Mouse (Mus musculus) forebrain, embryonic 15.5 days (tissue): Measurements from ENCODE around the gene Rasa1. TPM values are rescaled to one million over a fixed set of nuclear protein-coding genes. Genes with fewer than 3 reads are reported as not detected.

ENCODE experiments used
- ATAC-seq: fragments of 200-750 bp; cut with Nextera tagmentation; replicated peaks from 2 replicates; pipeline ENCODE4 v1.8.0; 2017; ENCODE audit warnings: mild to moderate bottlenecking, moderate TSS enrichment, moderate library complexity
- H3K27ac ChIP-seq: fragments of 300-500 bp; sonication (generic); replicated peaks from 2 replicates; pipeline ENCODE4 v1.5.1; 2015; ENCODE audit warnings: mild to moderate bottlenecking, inconsistent platforms
- H3K27me3 ChIP-seq: fragments of 300-500 bp; sonication (generic); 2 replicates; pipeline ENCODE4 v1.6.1; 2015; ENCODE audit warnings: inconsistent platforms
- H3K36me3 ChIP-seq: fragments of 300-500 bp; sonication (generic); 2 replicates; pipeline ENCODE4 v1.6.1; 2015; ENCODE audit warnings: mild to moderate bottlenecking, inconsistent platforms
- H3K4me1 ChIP-seq: fragments of 300-500 bp; sonication (generic); 2 replicates; pipeline ENCODE4 v1.6.1; 2015; ENCODE audit warnings: inconsistent platforms
- H3K4me2 ChIP-seq: fragments of 300-500 bp; sonication (generic); replicated peaks from 2 replicates; pipeline ENCODE4 v1.6.1; 2015; ENCODE audit warnings: mild to moderate bottlenecking, inconsistent platforms
- H3K4me3 ChIP-seq: fragments of 300-500 bp; sonication (generic); 2 replicates; pipeline ENCODE4 v1.5.1; 2015; ENCODE audit warnings: mild to moderate bottlenecking, inconsistent platforms
- H3K9ac ChIP-seq: fragments of 300-500 bp; sonication (generic); replicated peaks from 2 replicates; pipeline ENCODE4 v1.6.1; 2015; ENCODE audit warnings: mild to moderate bottlenecking, inconsistent platforms
- H3K9me3 ChIP-seq: fragments of 300-500 bp; sonication (generic); 2 replicates; pipeline ENCODE4 v1.6.1; 2016; ENCODE audit warnings: inconsistent platforms
- WGBS: fragments of 180-500 bp; shearing (Covaris S2); methylation state at CpG from one replicate; pipeline ENCODE4 v1.1.7; 2015; ENCODE audit warnings: mixed read lengths; 5-methylcytosine and 5-hydroxymethylcytosine counted together
- polyA plus RNA-seq: library from polyadenylated mRNA; unstranded; fragments of >200 nt; fragmentation: Nextera tagmentation; extraction: Ambion mirVana; gene quantifications from 2 replicates; pipeline ENCODE4 v1.2.1, GENCODE M21; 2015

Gene Rasa1
- 75.1 and 75.5 TPM in 2 replicates for polyA plus RNA-seq

DNA sequence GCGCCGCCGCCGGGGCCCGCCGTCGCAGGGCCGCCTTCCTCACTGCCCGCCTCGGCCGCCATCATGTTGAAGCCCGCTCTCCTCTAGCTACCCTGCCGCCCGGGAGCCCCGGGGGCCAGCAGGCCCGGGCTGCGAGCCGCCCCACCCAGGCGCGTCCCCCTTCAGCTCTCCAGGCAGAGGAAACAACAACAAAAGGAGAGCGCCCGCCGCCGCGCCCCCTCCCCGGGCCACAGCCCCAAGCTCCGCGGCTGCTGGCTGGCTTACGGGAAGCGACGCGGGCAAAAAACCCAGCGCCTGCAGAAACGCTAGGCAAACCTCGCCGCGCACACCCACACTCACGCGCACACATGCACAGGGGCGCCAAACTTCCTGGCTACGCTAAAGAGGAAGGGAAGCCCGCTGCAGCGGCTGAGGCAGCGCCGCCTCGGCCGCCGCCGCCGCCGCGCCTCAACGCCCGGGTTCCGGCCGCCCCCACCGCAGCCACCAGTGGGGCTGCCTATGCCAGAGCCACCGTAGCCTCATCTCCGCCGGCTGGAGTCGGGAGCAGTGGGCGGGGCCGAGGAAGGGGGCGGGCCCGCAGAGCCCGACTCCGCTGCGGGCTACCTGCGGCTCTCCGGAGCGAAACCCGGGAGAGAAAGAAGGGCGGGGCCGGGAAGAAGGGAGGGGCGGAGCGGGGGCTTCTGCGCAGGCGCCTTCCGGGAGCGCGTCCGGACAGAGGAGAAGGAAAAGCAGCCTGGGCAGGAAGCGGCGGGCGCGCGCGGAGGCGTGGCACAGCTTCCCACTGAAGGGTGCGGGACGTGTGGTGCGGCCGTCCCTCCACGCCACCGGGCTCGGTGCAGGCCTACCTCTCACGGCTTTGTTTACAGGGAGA, at the start of gene Rasa1:
Rasa1 (minus strand) TSS at position 288 of the 871 bp plus-strand sequence.
- peak; percentile 98 for ATAC-seq
- Histone ChIP-seq H3K4me2 (peak within 1 kb of the TSS; percentile 49), H3K4me3 (peak within 1 kb of the TSS; percentile 91), H3K9me3 (no peaks in the 10 kb centered on the region), H3K27ac (peak within 1 kb of the TSS; percentile 98), H3K4me1 (peaks cover 12% of the 10 kb centered on the region), H3K27me3 (no peaks in the 10 kb centered on the region), H3K36me3 (no peaks in the 10 kb centered on the region), H3K9ac (peak within 1 kb of the TSS; percentile 92)
- WGBS = under 1% methylated on average over 95 of the region's 97 CpGs

GRCm38 (mm10) chr13:85311547-85311946, 22.6 kb upstream of the Rasa1 start:
- H3K27ac ChIP-seq = peak overlapping the region; percentile 49

DNA sequence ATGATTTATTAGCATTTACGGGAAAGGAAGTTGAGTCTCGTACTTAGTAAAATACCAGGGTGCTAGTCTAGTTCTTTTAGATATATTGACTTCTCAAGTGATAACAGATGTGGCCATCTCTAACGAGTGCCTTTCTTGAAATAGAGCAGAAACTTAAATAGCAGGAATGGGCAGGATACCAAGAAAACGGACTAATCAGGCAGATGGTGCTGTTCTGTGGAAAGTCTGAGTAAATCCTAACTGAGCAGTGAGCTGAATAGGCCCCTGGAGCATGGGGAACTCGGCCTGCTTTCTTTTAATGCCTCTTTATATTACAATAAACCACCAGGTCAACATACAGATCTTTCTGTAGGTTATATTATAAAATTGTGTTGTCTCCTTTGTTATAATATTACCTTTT, 22.0 kb upstream of the Rasa1 start:
- H3K27ac ChIP-seq = peak overlapping the region; percentile 62

More at GRCm38 (mm10) chr13:85311547-85311946, 22.6 kb upstream of the Rasa1 start:
- WGBS = 48% methylated on average over 2 of the region's 2 CpGs
- H3K4me3 ChIP-seq = no peak overlapping the region
- H3K4me2 ChIP-seq = no peak overlapping the region
- no peaks in the 10 kb centered on the region for H3K4me1 ChIP-seq
- H3K27me3 ChIP-seq = no peaks in the 10 kb centered on the region
- no peaks in the 10 kb centered on the region for H3K36me3 ChIP-seq
- H3K9me3 ChIP-seq = no peaks in the 10 kb centered on the region
- ATAC-seq = peak; percentile 63; the same call in 1 of the 2 replicates
- no peak overlapping the region for H3K9ac ChIP-seq

DNA sequence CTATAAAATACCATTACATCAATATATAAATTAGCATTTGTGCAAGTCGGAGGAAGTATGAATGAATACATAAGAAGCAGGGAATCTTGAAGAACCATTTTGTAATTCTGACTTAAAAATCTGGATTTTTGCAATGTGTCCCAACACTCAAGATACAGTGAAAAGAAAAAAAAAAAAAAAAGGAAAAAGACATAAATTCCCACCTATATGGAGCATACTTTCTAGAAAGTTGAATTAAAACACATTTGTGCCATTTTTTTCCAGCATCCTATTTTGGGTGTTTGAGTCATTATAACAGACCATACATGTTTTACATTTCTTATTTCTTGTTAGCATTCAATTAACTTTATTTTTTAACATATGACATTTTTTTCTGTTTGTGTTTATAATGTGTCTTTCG, 21.6 kb upstream of the Rasa1 start:
- no peaks in the 10 kb centered on the region for H3K27me3 ChIP-seq
- no peaks in the 10 kb centered on the region for H3K9me3 ChIP-seq
- no peaks in the 10 kb centered on the region for H3K4me1 ChIP-seq
- ATAC-seq = no peak
- H3K27ac ChIP-seq = no peak overlapping the region
- WGBS = 84% methylated on average over 2 of the region's 2 CpGs
- H3K36me3 ChIP-seq = no peaks in the 10 kb centered on the region
- no peak overlapping the region for H3K4me2 ChIP-seq
- no peak overlapping the region for H3K4me3 ChIP-seq
- H3K9ac ChIP-seq = no peak overlapping the region

More for the DNA sequence above, 22.0 kb upstream of the Rasa1 start:
- H3K9me3 ChIP-seq = no peaks in the 10 kb centered on the region
- no peak overlapping the region for H3K4me3 ChIP-seq
- WGBS = 32% methylated on average over 5 of the region's 5 CpGs
- H3K9ac ChIP-seq = no peak overlapping the region
- no peaks in the 10 kb centered on the region for H3K36me3 ChIP-seq
- ATAC-seq = peak; percentile 92
- no peaks in the 10 kb centered on the region for H3K27me3 ChIP-seq
- no peak overlapping the region for H3K4me2 ChIP-seq
- no peaks in the 10 kb centered on the region for H3K4me1 ChIP-seq

DNA sequence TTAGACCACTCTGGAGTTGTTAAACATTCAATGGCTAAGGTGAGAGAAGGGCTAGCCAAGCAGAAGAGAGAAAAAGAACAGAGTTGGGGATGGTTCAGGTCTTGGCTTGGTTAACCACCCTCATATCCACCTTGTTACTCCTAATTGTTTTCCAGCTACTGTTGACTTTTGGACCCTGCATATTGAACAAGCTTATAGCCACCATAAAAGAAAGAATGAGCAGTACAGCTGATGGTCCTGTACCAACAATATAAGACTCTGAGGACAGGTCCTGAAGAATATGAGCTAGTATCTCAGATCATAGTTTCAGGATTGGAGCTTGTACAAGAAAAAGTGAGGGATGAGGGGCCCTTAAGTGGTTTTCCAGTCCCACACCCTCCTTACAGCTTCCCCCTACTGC, 17.1 kb upstream of the Rasa1 start:
- Histone ChIP-seq H3K9ac (no peak overlapping the region), H3K4me2 (no peak overlapping the region)
- no peak for ATAC-seq

GRCm38 (mm10) chr13:85290651-85291050, 1.7 kb upstream of the Rasa1 start:
- H3K9ac ChIP-seq = no peak overlapping the region
- no peaks in the 10 kb centered on the region for H3K27me3 ChIP-seq
- WGBS = 80% methylated on average over 1 of the region's 1 CpGs
- no peak for ATAC-seq
- no peak overlapping the region for H3K4me3 ChIP-seq
- H3K4me2 ChIP-seq = no peak overlapping the region
- no peaks in the 10 kb centered on the region for H3K36me3 ChIP-seq
- peaks cover 7% of the 10 kb centered on the region for H3K4me1 ChIP-seq
- no peak overlapping the region for H3K27ac ChIP-seq
- H3K9me3 ChIP-seq = no peaks in the 10 kb centered on the region

More for the DNA sequence above, 17.1 kb upstream of the Rasa1 start:
- H3K36me3 ChIP-seq = no peaks in the 10 kb centered on the region
- no peak overlapping the region for H3K27ac ChIP-seq
- no peaks in the 10 kb centered on the region for H3K27me3 ChIP-seq
- no peaks in the 10 kb centered on the region for H3K9me3 ChIP-seq
- no peak overlapping the region for H3K4me3 ChIP-seq
- H3K4me1 ChIP-seq = no peaks in the 10 kb centered on the region

GRCm38 (mm10) chr13:85288574-85288842, 422 bp downstream of the Rasa1 start:
- peak overlapping the region; percentile 49 for H3K4me2 ChIP-seq
- H3K9ac ChIP-seq = peak overlapping the region; percentile 92
- H3K36me3 ChIP-seq = no peaks in the 10 kb centered on the region
- H3K27me3 ChIP-seq = no peaks in the 10 kb centered on the region
- ATAC-seq = peak; percentile 2; the same call in 1 of the 2 replicates
- peak overlapping the region; percentile 98 for H3K27ac ChIP-seq
- WGBS = 0% methylated on average over 34 of the region's 35 CpGs
- peaks cover 12% of the 10 kb centered on the region for H3K4me1 ChIP-seq
- no peaks in the 10 kb centered on the region for H3K9me3 ChIP-seq
- peak overlapping the region; percentile 91 for H3K4me3 ChIP-seq

- no peak for ATAC-seq
- peak overlapping the region; percentile 49 for H3K4me2 ChIP-seq
- H3K9me3 ChIP-seq = no peaks in the 10 kb centered on the region
- H3K36me3 ChIP-seq = no peaks in the 10 kb centered on the region
- no peaks in the 10 kb centered on the region for H3K27me3 ChIP-seq
- H3K4me1 ChIP-seq = peaks cover 15% of the 10 kb centered on the region
- peak overlapping the region; percentile 91 for H3K4me3 ChIP-seq
- peak overlapping the region; percentile 98 for H3K27ac ChIP-seq
- WGBS = under 1% methylated on average over 25 of the region's 25 CpGs
- peak overlapping the region; percentile 92 for H3K9ac ChIP-seq
Measured at GRCm38 (mm10) chr13:85287876-85288573, 905 bp downstream of the Rasa1 start.

- Histone ChIP-seq H3K4me2 (no peak overlapping the region), H3K27me3 (no peaks in the 10 kb centered on the region), H3K4me3 (no peak overlapping the region), H3K4me1 (peaks cover 21% of the 10 kb centered on the region), H3K9ac (no peak overlapping the region), H3K36me3 (no peaks in the 10 kb centered on the region), H3K27ac (no peak overlapping the region), H3K9me3 (no peaks in the 10 kb centered on the region)
- ATAC-seq = no peak
Measured at GRCm38 (mm10) chr13:85282626-85283025, 6.3 kb downstream of the Rasa1 start.

GRCm38 (mm10) chr13:85278951-85279350, 10.0 kb downstream of the Rasa1 start:
- Histone ChIP-seq H3K4me1 (peaks cover 9% of the 10 kb centered on the region; the same call in 1 of the 2 replicates), H3K27me3 (no peaks in the 10 kb centered on the region), H3K27ac (no peak overlapping the region), H3K9ac (no peak overlapping the region), H3K4me2 (no peak overlapping the region), H3K9me3 (no peaks in the 10 kb centered on the region), H3K4me3 (no peak overlapping the region), H3K36me3 (no peaks in the 10 kb centered on the region)
- ATAC-seq = no peak

DNA sequence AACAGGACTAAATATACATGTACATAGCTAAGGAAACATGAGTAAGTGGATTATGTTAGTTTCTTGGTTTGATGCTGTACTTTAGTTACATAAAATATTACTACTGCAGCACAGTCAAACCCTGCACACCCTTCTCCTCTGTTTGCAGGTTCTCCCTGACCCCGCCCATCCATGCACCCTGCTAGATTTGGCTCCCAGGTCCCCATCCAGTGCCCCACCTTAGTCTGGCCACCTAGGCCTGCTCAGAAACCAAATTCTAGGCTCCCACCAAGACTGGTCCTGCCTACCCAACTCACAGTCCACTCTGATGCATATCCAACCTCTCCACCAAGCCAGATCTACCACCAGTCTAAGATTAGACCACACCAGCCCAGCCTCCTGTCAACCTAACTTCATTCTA, 14.4 kb downstream of the Rasa1 start:
- H3K4me3 ChIP-seq = no peak overlapping the region
- no peaks in the 10 kb centered on the region for H3K9me3 ChIP-seq
- H3K9ac ChIP-seq = no peak overlapping the region
- no peaks in the 10 kb centered on the region for H3K36me3 ChIP-seq
- H3K4me2 ChIP-seq = no peak overlapping the region
- no peak overlapping the region for H3K27ac ChIP-seq
- ATAC-seq = peak; percentile 58; the same call in 1 of the 2 replicates
- H3K4me1 ChIP-seq = peaks cover 8% of the 10 kb centered on the region; the same call in 1 of the 2 replicates
- no peaks in the 10 kb centered on the region for H3K27me3 ChIP-seq
- WGBS = 100% methylated on average over 1 of the region's 1 CpGs

DNA sequence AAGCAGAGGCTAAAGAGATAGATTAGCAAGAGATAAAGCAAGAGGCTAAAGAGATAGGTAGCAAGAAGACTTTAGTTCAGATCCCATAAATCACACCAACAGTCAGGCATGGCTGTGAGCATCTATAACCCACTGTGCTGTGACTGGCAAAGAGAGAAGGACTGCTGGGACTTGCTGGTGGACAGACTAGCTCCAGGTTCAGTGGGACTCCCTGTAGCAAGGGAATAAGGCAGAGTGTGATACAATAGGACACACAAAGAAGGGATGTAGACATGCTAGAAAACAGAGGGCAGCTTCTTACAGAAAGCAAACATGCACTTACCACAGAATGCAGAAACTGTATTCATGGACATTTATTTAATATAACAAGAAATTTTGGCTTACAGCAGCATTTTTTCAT, 15.1 kb downstream of the Rasa1 start:
- ATAC-seq = no peak
- no peak overlapping the region for H3K9ac ChIP-seq
- 0 out of 2 replicates have a peak, but pooled peaks cover 5% of the 10 kb centered on the region for H3K4me1 ChIP-seq
- H3K27ac ChIP-seq = no peak overlapping the region
- H3K27me3 ChIP-seq = no peaks in the 10 kb centered on the region
- no peak overlapping the region for H3K4me2 ChIP-seq
- no peaks in the 10 kb centered on the region for H3K36me3 ChIP-seq
- no peak overlapping the region for H3K4me3 ChIP-seq
- H3K9me3 ChIP-seq = no peaks in the 10 kb centered on the region
